Mouse (Mus musculus): ENCODE data around the gene Dlec1. TPM values are rescaled to one million over a fixed set of nuclear protein-coding genes. Genes with fewer than 3 reads are reported as not detected.

The Dlec1 gene
- polyA plus RNA-seq, 1 experiment, result 2.4 TPM

GRCm38 (mm10) chr9:119073184-119073895 is 28.9 kb upstream of the Dlec1 start:
- TF ChIP-seq CTCF (IDR thresholded peaks at IDR 0.05; ENCODE audit: low read depth, low read length), result no peak
- no peak for TF ChIP-seq EP300 (IDR thresholded peaks at IDR 0.05; ENCODE audit: insufficient read depth, low read depth, low read length)
- TF ChIP-seq POLR2A (IDR thresholded peaks at IDR 0.05; ENCODE audit: insufficient read depth, low read length), result no peak
- H3K27me3 ChIP-seq (ENCODE audit: control insufficient read depth, insufficient read depth, low read length, poor library complexity, severe bottlenecking), result no peaks in the 10 kb centered on the region
- H3K4me3 ChIP-seq (ENCODE audit: low read depth, low read length), result no peak overlapping the region
- no peaks in the 10 kb centered on the region for H3K36me3 ChIP-seq (ENCODE audit: control insufficient read depth, insufficient read depth, low read length, poor library complexity, severe bottlenecking)
- H3K27ac ChIP-seq (ENCODE audit: insufficient read depth, low read length), result no peak overlapping the region
- no peak overlapping the region for H3K9ac ChIP-seq (ENCODE audit: low read depth, poor library complexity, severe bottlenecking)
- H3K4me1 ChIP-seq (ENCODE audit: control insufficient read depth, insufficient read depth, low read length), result no peaks in the 10 kb centered on the region
- H3K9me3 ChIP-seq (replicated peaks; ENCODE audit: control insufficient read depth, insufficient read depth, low read length, poor library complexity, severe bottlenecking), result no peaks in the 10 kb centered on the region

GRCm38 (mm10) chr9:119075685-119076084 is 26.6 kb upstream of the Dlec1 start:
- H3K36me3 ChIP-seq (ENCODE audit: control insufficient read depth, insufficient read depth, low read length, poor library complexity, severe bottlenecking), result no peaks in the 10 kb centered on the region
- TF ChIP-seq POLR2A (IDR thresholded peaks at IDR 0.05; ENCODE audit: insufficient read depth, low read length) (no peak), EP300 (IDR thresholded peaks at IDR 0.05; ENCODE audit: insufficient read depth, low read depth, low read length) (0 out of 2 replicates have a peak, but pooled peaks have one; percentile 1)
- no peaks in the 10 kb centered on the region for H3K9me3 ChIP-seq (replicated peaks; ENCODE audit: control insufficient read depth, insufficient read depth, low read length, poor library complexity, severe bottlenecking)
- peaks cover under 1% of the 10 kb centered on the region for H3K4me1 ChIP-seq (ENCODE audit: control insufficient read depth, insufficient read depth, low read length)
- no peak overlapping the region for H3K4me3 ChIP-seq (ENCODE audit: low read depth, low read length)
- H3K27me3 ChIP-seq (ENCODE audit: control insufficient read depth, insufficient read depth, low read length, poor library complexity, severe bottlenecking), result no peaks in the 10 kb centered on the region
- no peak overlapping the region for H3K9ac ChIP-seq (ENCODE audit: low read depth, poor library complexity, severe bottlenecking)
- no peak overlapping the region for H3K27ac ChIP-seq (ENCODE audit: insufficient read depth, low read length)

GRCm38 (mm10) chr9:119080040-119080675 is 22.1 kb upstream of the Dlec1 start:
- Histone ChIP-seq H3K36me3 (ENCODE audit: control insufficient read depth, insufficient read depth, low read length, poor library complexity, severe bottlenecking) (no peaks in the 10 kb centered on the region), H3K27me3 (ENCODE audit: control insufficient read depth, insufficient read depth, low read length, poor library complexity, severe bottlenecking) (no peaks in the 10 kb centered on the region), H3K4me1 (ENCODE audit: control insufficient read depth, insufficient read depth, low read length) (peaks cover 23% of the 10 kb centered on the region), H3K27ac (ENCODE audit: insufficient read depth, low read length) (peak overlapping the region; percentile 63), H3K9me3 (replicated peaks; ENCODE audit: control insufficient read depth, insufficient read depth, low read length, poor library complexity, severe bottlenecking) (no peaks in the 10 kb centered on the region), H3K4me3 (ENCODE audit: low read depth, low read length) (no peak overlapping the region), H3K9ac (ENCODE audit: low read depth, poor library complexity, severe bottlenecking) (no peak overlapping the region)
- TF ChIP-seq POLR2A (IDR thresholded peaks at IDR 0.05; ENCODE audit: insufficient read depth, low read length) (no peak), EP300 (IDR thresholded peaks at IDR 0.05; ENCODE audit: insufficient read depth, low read depth, low read length) (0 out of 2 replicates have a peak, but pooled peaks have one; percentile 49), CTCF (IDR thresholded peaks at IDR 0.05; ENCODE audit: low read depth, low read length) (no peak)

GRCm38 (mm10) chr9:119082039-119082438 is 20.2 kb upstream of the Dlec1 start:
- Histone ChIP-seq H3K4me3 (ENCODE audit: low read depth, low read length) (no peak overlapping the region), H3K27me3 (ENCODE audit: control insufficient read depth, insufficient read depth, low read length, poor library complexity, severe bottlenecking) (no peaks in the 10 kb centered on the region), H3K4me1 (ENCODE audit: control insufficient read depth, insufficient read depth, low read length) (peaks cover 25% of the 10 kb centered on the region), H3K9ac (ENCODE audit: low read depth, poor library complexity, severe bottlenecking) (no peak overlapping the region), H3K27ac (ENCODE audit: insufficient read depth, low read length) (peak overlapping the region; percentile 91), H3K9me3 (replicated peaks; ENCODE audit: control insufficient read depth, insufficient read depth, low read length, poor library complexity, severe bottlenecking) (no peaks in the 10 kb centered on the region), H3K36me3 (ENCODE audit: control insufficient read depth, insufficient read depth, low read length, poor library complexity, severe bottlenecking) (no peaks in the 10 kb centered on the region)
- TF ChIP-seq POLR2A (IDR thresholded peaks at IDR 0.05; ENCODE audit: insufficient read depth, low read length), result no peak
- peak; percentile 86; the same call in 1 of the 2 replicates for TF ChIP-seq EP300 (IDR thresholded peaks at IDR 0.05; ENCODE audit: insufficient read depth, low read depth, low read length)
- TF ChIP-seq CTCF (IDR thresholded peaks at IDR 0.05; ENCODE audit: low read depth, low read length), result no peak

GRCm38 (mm10) chr9:119082656-119083430 is 19.4 kb upstream of the Dlec1 start:
- Histone ChIP-seq H3K9me3 (replicated peaks; ENCODE audit: control insufficient read depth, insufficient read depth, low read length, poor library complexity, severe bottlenecking) (no peaks in the 10 kb centered on the region), H3K4me1 (ENCODE audit: control insufficient read depth, insufficient read depth, low read length) (peaks cover 25% of the 10 kb centered on the region), H3K9ac (ENCODE audit: low read depth, poor library complexity, severe bottlenecking) (no peak overlapping the region), H3K4me3 (ENCODE audit: low read depth, low read length) (no peak overlapping the region), H3K36me3 (ENCODE audit: control insufficient read depth, insufficient read depth, low read length, poor library complexity, severe bottlenecking) (no peaks in the 10 kb centered on the region), H3K27ac (ENCODE audit: insufficient read depth, low read length) (peak overlapping the region; percentile 91), H3K27me3 (ENCODE audit: control insufficient read depth, insufficient read depth, low read length, poor library complexity, severe bottlenecking) (no peaks in the 10 kb centered on the region)
- TF ChIP-seq POLR2A (IDR thresholded peaks at IDR 0.05; ENCODE audit: insufficient read depth, low read length) (no peak), EP300 (IDR thresholded peaks at IDR 0.05; ENCODE audit: insufficient read depth, low read depth, low read length) (peak; percentile 35; the same call in 1 of the 2 replicates)

Data from ES-Bruce4 (cell line).